Mouse (Mus musculus) right cerebral cortex, postnatal 36 days (tissue): Measurements from ENCODE around the gene Pnkd.
"Not testable (repeated sequence)": the region's sequence is repeated elsewhere in the genome, so short reads cannot be mapped to it uniquely, and the experiment has no call there.

Source experiments
- DNase-seq, 2 experiments: peaks; one replicate each; pipeline ENCODE4 v3.0.0; 2022; ENCODE audit warnings: low spot score in 2 of 2, mixed read lengths in 1 of 2

Pnkd gene

GRCm38 (mm10) chr1:74296477-74296876 lies 11.7 kb downstream of the Pnkd start:
- no peak for DNase-seq

- no peak for DNase-seq
Measured at GRCm38 (mm10) chr1:74297269-74297668, 12.5 kb downstream of the Pnkd start.

GRCm38 (mm10) chr1:74298157-74298750 lies 13.5 kb downstream of the Pnkd start:
- no peak for DNase-seq

GRCm38 (mm10) chr1:74298996-74299395 lies 14.3 kb downstream of the Pnkd start:
- DNase-seq = no peak

GRCm38 (mm10) chr1:74300347-74301110 lies 15.8 kb downstream of the Pnkd start:
- DNase-seq = no peak

- no peak for DNase-seq
Measured at GRCm38 (mm10) chr1:74302229-74302628, 17.5 kb downstream of the Pnkd start.

GRCm38 (mm10) chr1:74302835-74303234 lies 18.1 kb downstream of the Pnkd start:
- DNase-seq = no peak

- DNase-seq = no peak
Measured at GRCm38 (mm10) chr1:74303509-74304338, 19.0 kb downstream of the Pnkd start.

- no peak for DNase-seq
Measured at GRCm38 (mm10) chr1:74304339-74304790, 19.6 kb downstream of the Pnkd start.

GRCm38 (mm10) chr1:74304946-74305345 lies 20.2 kb downstream of the Pnkd start:
- DNase-seq = no peak

GRCm38 (mm10) chr1:74305522-74305921 lies 20.8 kb downstream of the Pnkd start, which contains the start of gene Tmbim1:
Gene Tmbim1 (minus strand): TSS chr1:74305622.
- DNase-seq = no peak

- DNase-seq = no peak
Measured at GRCm38 (mm10) chr1:74307146-74307545, 22.4 kb downstream of the Pnkd start.

- no peak for DNase-seq
Measured at GRCm38 (mm10) chr1:74308001-74308964, 23.6 kb downstream of the Pnkd start.

- DNase-seq = no peak
Measured at GRCm38 (mm10) chr1:74309767-74310166, 25.0 kb downstream of the Pnkd start.

GRCm38 (mm10) chr1:74313049-74313692 lies 28.4 kb downstream of the Pnkd start:
- peak; percentile 41 to 62 for DNase-seq

GRCm38 (mm10) chr1:74314796-74315195 lies 30.1 kb downstream of the Pnkd start:
- no peak for DNase-seq

GRCm38 (mm10) chr1:74316114-74316827 lies 31.5 kb downstream of the Pnkd start:
- no peak for DNase-seq

- DNase-seq = no peak
Measured at GRCm38 (mm10) chr1:74318711-74319110, 34.0 kb downstream of the Pnkd start.

GRCm38 (mm10) chr1:74321396-74321795 lies 36.7 kb downstream of the Pnkd start:
- DNase-seq = no peak

GRCm38 (mm10) chr1:74326916-74327315 lies 42.2 kb downstream of the Pnkd start:
- DNase-seq = not testable (repeated sequence)
